Mouse (Mus musculus) thymus, adult 2 months (tissue): Measurements from ENCODE around the gene Celf5. TPM values are rescaled to one million over a fixed set of nuclear protein-coding genes. Genes with fewer than 3 reads are reported as not detected.

ENCODE experiments used
- DNase-seq: peaks from one replicate; pipeline ENCODE4 v3.0.0; 2021
- H3K27ac ChIP-seq: fragments of 200-500 bp; 2 replicates; pipeline ENCODE4 v1.5.1; 2012; ENCODE audit warnings: low read length, control low read depth; ENCODE audit not compliant: control insufficient read depth, insufficient read depth
- H3K27me3 ChIP-seq: fragments of 200-500 bp; 2 replicates; pipeline ENCODE4 v1.6.1; 2012; ENCODE audit warnings: mild to moderate bottlenecking, low read length, moderate library complexity, mixed read lengths; ENCODE audit not compliant: control insufficient read depth, insufficient read depth
- H3K36me3 ChIP-seq: fragments of 200-500 bp; 2 replicates; pipeline ENCODE4 v1.6.1; 2012; ENCODE audit warnings: mild to moderate bottlenecking, low read length, moderate library complexity; ENCODE audit not compliant: control insufficient read depth, insufficient read depth
- H3K4me1 ChIP-seq: fragments of 200-500 bp; replicated peaks from 2 replicates; pipeline ENCODE4 v1.6.1; 2012; ENCODE audit warnings: low read length; ENCODE audit not compliant: control insufficient read depth, insufficient read depth
- H3K4me3 ChIP-seq: fragments of 200-500 bp; 2 replicates; pipeline ENCODE4 v1.5.1; 2012; ENCODE audit warnings: mild to moderate bottlenecking, low read length, control low read depth, moderate library complexity; ENCODE audit not compliant: control insufficient read depth, insufficient read depth
- CTCF ChIP-seq: fragments of 200-500 bp; IDR thresholded peaks from 2 replicates; pipeline ENCODE4 v1.5.1; 2012; ENCODE audit warnings: mild to moderate bottlenecking, control low read depth, low read length, moderate library complexity, borderline replicate concordance; ENCODE audit not compliant: control insufficient read depth, poor library complexity, insufficient read depth; ENCODE audit errors: extremely low read depth
- POLR2A ChIP-seq: fragments of 200-500 bp; IDR thresholded peaks from 2 replicates; pipeline ENCODE4 v1.6.1; 2012; ENCODE audit warnings: mild to moderate bottlenecking, low read length, control low read depth, moderate library complexity; ENCODE audit not compliant: control insufficient read depth, poor library complexity, insufficient read depth; ENCODE audit errors: extremely low read depth
- WGBS: fragments of 180-500 bp; shearing (Covaris S2); methylation state at CpG from one replicate; pipeline ENCODE4 v1.1.7; 2018; 5-methylcytosine and 5-hydroxymethylcytosine counted together
- polyA plus RNA-seq: library from polyadenylated mRNA; depleted of rRNA; stranded (reverse); fragments of >200 nt; gene quantifications from 2 replicates; pipeline ENCODE4 v1.2.3, GENCODE M21; 2012

The Celf5 gene
- polyA plus RNA-seq, 1 experiment: 5.1 TPM

GRCm38 (mm10) chr10:81430141-81430830, 52.2 kb downstream of the Celf5 start:
- Histone ChIP-seq H3K27ac (peak overlapping the region; percentile 11; the same call in 1 of the 2 replicates), H3K27me3 (peaks cover 3% of the 10 kb centered on the region; the same call in 1 of the 2 replicates), H3K4me3 (peak overlapping the region; percentile 86), H3K4me1 (peaks cover 59% of the 10 kb centered on the region), H3K36me3 (no peaks in the 10 kb centered on the region)
- WGBS: under 1% methylated on average over 74 of the region's 89 CpGs
- DNase-seq: peak; percentile 68
- TF ChIP-seq CTCF (0 out of 2 replicates have a peak, but pooled peaks have one; percentile 13), POLR2A (0 out of 2 replicates have a peak, but pooled peaks have one; percentile 14)

- no peaks in the 10 kb centered on the region for H3K36me3 ChIP-seq
- H3K27me3 ChIP-seq: peaks cover 3% of the 10 kb centered on the region; the same call in 1 of the 2 replicates
- peak overlapping the region; percentile 41; the same call in 1 of the 2 replicates for H3K27ac ChIP-seq
- no peak for TF ChIP-seq POLR2A
- TF ChIP-seq CTCF: no peak
- DNase-seq: peak; percentile 80
- peak overlapping the region; percentile 86 for H3K4me3 ChIP-seq
- peaks cover 53% of the 10 kb centered on the region for H3K4me1 ChIP-seq
- under 1% methylated on average over 20 of the region's 20 CpGs for whole genome bisulfite sequencing
Observed at GRCm38 (mm10) chr10:81429605-81430061, 52.9 kb downstream of the Celf5 start.

- Histone ChIP-seq H3K36me3 (no peaks in the 10 kb centered on the region), H3K27ac (no peak overlapping the region), H3K4me1 (peaks cover 48% of the 10 kb centered on the region), H3K4me3 (no peak overlapping the region), H3K27me3 (peaks cover 3% of the 10 kb centered on the region; the same call in 1 of the 2 replicates)
- TF ChIP-seq CTCF (no peak), POLR2A (no peak)
- WGBS: 49% methylated on average over 2 of the region's 2 CpGs
- DNase-seq: peak; percentile 5
Observed at GRCm38 (mm10) chr10:81429092-81429491, 53.4 kb downstream of the Celf5 start.

- DNase-seq: no peak
- Histone ChIP-seq H3K4me3 (no peak overlapping the region), H3K27ac (no peak overlapping the region), H3K36me3 (no peaks in the 10 kb centered on the region), H3K27me3 (peaks cover 3% of the 10 kb centered on the region; the same call in 1 of the 2 replicates), H3K4me1 (peaks cover 42% of the 10 kb centered on the region)
- 96% methylated on average over 7 of the region's 7 CpGs for WGBS
- TF ChIP-seq POLR2A (no peak), CTCF (no peak)
Observed at GRCm38 (mm10) chr10:81428507-81428870, 54.0 kb downstream of the Celf5 start.

GRCm38 (mm10) chr10:81427804-81428506, 54.6 kb downstream of the Celf5 start:
- TF ChIP-seq POLR2A (no peak), CTCF (no peak)
- no peaks in the 10 kb centered on the region for H3K36me3 ChIP-seq
- H3K27me3 ChIP-seq: peaks cover 3% of the 10 kb centered on the region; the same call in 1 of the 2 replicates
- 96% methylated on average over 8 of the region's 8 CpGs for WGBS
- H3K4me1 ChIP-seq: peaks cover 37% of the 10 kb centered on the region
- no peak overlapping the region for H3K4me3 ChIP-seq
- DNase-seq: peak; percentile 1
- H3K27ac ChIP-seq: no peak overlapping the region

GRCm38 (mm10) chr10:81427327-81427726, 55.2 kb downstream of the Celf5 start:
- Histone ChIP-seq H3K36me3 (no peaks in the 10 kb centered on the region), H3K4me3 (no peak overlapping the region), H3K27me3 (peaks cover 3% of the 10 kb centered on the region; the same call in 1 of the 2 replicates), H3K4me1 (peaks cover 32% of the 10 kb centered on the region), H3K27ac (no peak overlapping the region)
- DNase-seq: no peak
- TF ChIP-seq POLR2A (no peak), CTCF (no peak)
- WGBS: 68% methylated on average over 3 of the region's 3 CpGs
